Mouse (Mus musculus): Measurements from ENCODE around the gene Thop1. TPM values are rescaled to one million over a fixed set of nuclear protein-coding genes. Genes with fewer than 3 reads are reported as not detected.
A peak's percentile ranks its signal among the peaks of the same experiment; 100 is the strongest.
"Not testable (repeated sequence)": the region's sequence is repeated elsewhere in the genome, so short reads cannot be mapped to it uniquely, and the experiment has no call there.

Gene Thop1
- polyA plus RNA-seq, 1 experiment from 2014 or later, result 56.9 TPM

GRCm38 (mm10) chr10:81036251-81036650, 33.6 kb upstream of the Thop1 start:
- 74% methylated on average over 7 of the region's 7 CpGs for WGBS
- H3K9me3 ChIP-seq, result no peaks in the 10 kb centered on the region
- H3K4me2 ChIP-seq, result no peak overlapping the region
- no peak overlapping the region for H3K9ac ChIP-seq
- H3K36me3 ChIP-seq, result no peaks in the 10 kb centered on the region; the same call in 1 of the 2 replicates
- H3K27me3 ChIP-seq (replicated peaks), result no peaks in the 10 kb centered on the region
- no peaks in the 10 kb centered on the region for H3K4me1 ChIP-seq
- no peak for ATAC-seq (ENCODE audit: insufficient read depth, low FRiP score, low read depth)
- no peak overlapping the region for H3K27ac ChIP-seq
- H3K4me3 ChIP-seq (replicated peaks), result no peak overlapping the region

DNA sequence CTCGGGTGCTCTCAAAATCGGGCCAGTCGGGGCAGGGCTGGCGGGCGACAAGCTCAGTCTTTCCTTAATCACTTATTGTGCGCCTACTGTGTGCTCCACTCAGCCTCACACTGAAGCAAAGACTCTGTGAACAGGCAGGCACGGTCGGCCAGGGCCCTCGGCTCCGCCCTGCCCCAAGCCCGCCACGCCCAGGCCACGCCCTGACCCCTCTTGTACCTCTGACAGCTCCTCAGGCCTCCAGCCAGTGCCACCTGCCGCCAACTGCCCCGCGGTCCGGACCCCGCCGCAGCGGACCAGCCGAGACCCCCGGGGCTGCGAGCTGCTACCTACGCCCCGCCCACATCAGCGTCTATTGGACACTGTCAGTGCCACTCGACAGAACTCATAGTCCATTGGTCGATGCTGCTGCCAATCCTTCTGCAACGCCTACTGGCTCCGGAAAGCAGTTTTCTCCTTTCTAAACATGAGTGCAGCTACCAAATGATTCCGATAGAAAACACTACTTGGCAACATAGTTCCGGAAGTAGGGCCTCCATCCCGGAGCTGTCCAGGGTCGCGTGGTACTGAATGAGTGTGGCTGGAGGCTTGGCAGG, 32.8 kb upstream of the Thop1 start, which contains the start of gene Slc39a3:
Slc39a3 (minus strand) TSS at position 439 of the 593 bp plus-strand sequence.
- H3K4me1 ChIP-seq, result no peaks in the 10 kb centered on the region
- H3K9ac ChIP-seq, result peak within 1 kb of the TSS; percentile 81
- H3K27ac ChIP-seq, result peak within 1 kb of the TSS; percentile 67
- H3K27me3 ChIP-seq (replicated peaks), result no peaks in the 10 kb centered on the region
- ATAC-seq (ENCODE audit: insufficient read depth, low FRiP score, low read depth), result peak; percentile 98
- WGBS, result under 1% methylated on average over 35 of the region's 35 CpGs
- no peaks in the 10 kb centered on the region for H3K9me3 ChIP-seq
- H3K4me3 ChIP-seq (replicated peaks), result peak within 1 kb of the TSS; percentile 96
- H3K4me2 ChIP-seq, result peak within 1 kb of the TSS; percentile 88
- H3K36me3 ChIP-seq, result no peaks in the 10 kb centered on the region

GRCm38 (mm10) chr10:81041458-81042175, 28.2 kb upstream of the Thop1 start:
- Histone ChIP-seq H3K4me1 (no peaks in the 10 kb centered on the region), H3K9me3 (no peaks in the 10 kb centered on the region), H3K27ac (no peak overlapping the region), H3K4me3 (replicated peaks) (no peak overlapping the region), H3K4me2 (no peak overlapping the region), H3K9ac (no peak overlapping the region), H3K27me3 (replicated peaks) (no peaks in the 10 kb centered on the region), H3K36me3 (peaks cover 28% of the 10 kb centered on the region)
- no peak for ATAC-seq (ENCODE audit: insufficient read depth, low FRiP score, low read depth)
- WGBS, result 32% methylated on average over 13 of the region's 13 CpGs

DNA sequence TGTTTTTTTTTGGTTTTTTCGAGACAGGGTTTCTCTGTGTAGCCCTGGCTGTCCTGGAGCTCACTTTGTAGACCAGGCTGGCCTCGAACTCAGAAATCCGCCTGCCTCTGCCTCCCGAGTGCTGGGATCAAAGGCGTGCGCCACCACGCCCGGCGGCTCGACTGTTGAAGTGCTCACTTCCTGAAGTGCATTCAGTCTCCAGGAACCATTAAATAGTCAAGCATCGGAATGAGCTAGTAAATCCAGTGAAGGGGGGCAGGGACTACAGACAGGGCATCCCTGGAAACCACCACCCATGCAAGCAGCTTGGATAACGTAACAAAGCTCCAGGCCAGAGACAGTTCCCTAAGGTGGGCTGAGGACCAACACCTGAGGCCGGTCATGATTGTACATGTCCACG, 24.6 kb upstream of the Thop1 start:
- not testable (repeated sequence) for H3K9me3 ChIP-seq; ATAC-seq (ENCODE audit: insufficient read depth, low FRiP score, low read depth); H3K27me3 ChIP-seq (replicated peaks); H3K27ac ChIP-seq; H3K4me3 ChIP-seq (replicated peaks); H3K4me1 ChIP-seq; H3K9ac ChIP-seq; H3K4me2 ChIP-seq
- peaks cover 65% of the 10 kb centered on the region for H3K36me3 ChIP-seq
- WGBS, result 90% methylated on average over 14 of the region's 14 CpGs

DNA sequence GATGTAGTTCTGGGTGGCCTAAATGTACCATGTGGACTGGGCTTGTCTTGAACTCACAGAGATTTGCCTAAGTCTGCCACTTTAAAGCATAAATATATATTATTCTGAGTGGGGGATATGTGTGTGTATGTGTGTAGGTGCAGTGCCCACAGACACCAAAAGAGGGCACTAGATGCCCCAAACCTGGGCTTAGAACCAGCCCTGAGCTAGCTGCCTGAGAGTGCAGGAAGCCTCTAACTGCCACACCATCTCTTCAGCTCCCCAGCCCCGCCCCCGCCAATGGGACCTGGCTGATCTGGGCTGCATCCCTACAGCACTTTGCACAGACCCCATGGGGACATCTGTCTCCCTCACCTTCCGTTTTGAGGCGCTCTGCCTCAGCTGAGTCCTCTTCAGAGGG, 19.2 kb upstream of the Thop1 start:
- Histone ChIP-seq H3K27ac (no peak overlapping the region), H3K4me2 (no peak overlapping the region), H3K36me3 (peaks cover 64% of the 10 kb centered on the region), H3K9me3 (no peaks in the 10 kb centered on the region), H3K4me3 (replicated peaks) (no peak overlapping the region), H3K9ac (no peak overlapping the region), H3K4me1 (0 out of 2 replicates have a peak, but pooled peaks cover 2% of the 10 kb centered on the region), H3K27me3 (replicated peaks) (no peaks in the 10 kb centered on the region)
- ATAC-seq (ENCODE audit: insufficient read depth, low FRiP score, low read depth), result no peak
- 79% methylated on average over 4 of the region's 4 CpGs for WGBS

- Histone ChIP-seq H3K4me3 (replicated peaks) (no peak overlapping the region), H3K27ac (no peak overlapping the region), H3K4me1 (0 out of 2 replicates have a peak, but pooled peaks cover 2% of the 10 kb centered on the region), H3K4me2 (no peak overlapping the region), H3K36me3 (peaks cover 59% of the 10 kb centered on the region), H3K9ac (no peak overlapping the region), H3K27me3 (replicated peaks) (no peaks in the 10 kb centered on the region), H3K9me3 (no peaks in the 10 kb centered on the region)
- WGBS, result 89% methylated on average over 6 of the region's 6 CpGs
- ATAC-seq (ENCODE audit: insufficient read depth, low FRiP score, low read depth), result no peak
These were observed 18.7 kb upstream of the Thop1 start for GRCm38 (mm10) chr10:81051133-81051532.

- no peak overlapping the region for H3K27ac ChIP-seq
- no peak overlapping the region for H3K4me2 ChIP-seq
- WGBS, result 90% methylated on average over 5 of the region's 5 CpGs
- no peak overlapping the region for H3K4me3 ChIP-seq (replicated peaks)
- no peak overlapping the region for H3K9ac ChIP-seq
- H3K36me3 ChIP-seq, result peaks cover 44% of the 10 kb centered on the region
- ATAC-seq (ENCODE audit: insufficient read depth, low FRiP score, low read depth), result no peak
- H3K9me3 ChIP-seq, result no peaks in the 10 kb centered on the region
- H3K27me3 ChIP-seq (replicated peaks), result no peaks in the 10 kb centered on the region
- H3K4me1 ChIP-seq, result peaks cover 6% of the 10 kb centered on the region
These were observed 17.3 kb upstream of the Thop1 start for GRCm38 (mm10) chr10:81052577-81052976.

GRCm38 (mm10) chr10:81055169-81055568, 14.7 kb upstream of the Thop1 start:
- Histone ChIP-seq H3K27me3 (replicated peaks) (no peaks in the 10 kb centered on the region), H3K4me2 (no peak overlapping the region), H3K4me1 (peaks cover 20% of the 10 kb centered on the region), H3K27ac (no peak overlapping the region), H3K9me3 (no peaks in the 10 kb centered on the region), H3K36me3 (peaks cover 18% of the 10 kb centered on the region), H3K9ac (no peak overlapping the region), H3K4me3 (replicated peaks) (no peak overlapping the region)
- ATAC-seq (ENCODE audit: insufficient read depth, low FRiP score, low read depth), result no peak
- 84% methylated on average over 6 of the region's 6 CpGs for WGBS

DNA sequence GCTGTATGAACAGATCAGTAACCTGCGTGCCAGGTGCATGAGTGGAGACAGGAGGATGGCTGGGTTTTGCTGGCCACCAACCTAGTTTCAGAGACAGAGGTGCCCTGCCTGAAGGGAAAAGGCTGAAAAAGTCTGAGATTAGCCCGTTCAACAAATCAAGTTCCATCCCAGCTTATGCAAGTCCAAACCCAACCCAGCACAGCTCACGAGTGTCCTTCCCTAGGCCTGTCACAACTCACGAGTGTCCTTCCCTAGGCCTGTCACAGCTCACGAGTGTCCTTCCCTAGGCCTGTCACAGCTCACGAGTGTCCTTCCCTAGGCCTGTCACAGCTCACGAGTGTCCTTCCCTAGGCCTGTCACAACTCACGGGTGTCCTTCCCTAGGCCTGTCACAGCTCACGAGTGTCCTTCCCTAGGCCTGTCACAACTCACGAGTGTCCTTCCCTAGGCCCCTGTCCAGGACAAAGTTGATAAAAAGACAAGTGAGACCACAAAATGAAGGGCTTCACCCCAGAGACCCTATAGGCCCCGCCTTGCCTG, 14.0 kb upstream of the Thop1 start:
- H3K4me3 ChIP-seq (replicated peaks); ATAC-seq (ENCODE audit: insufficient read depth, low FRiP score, low read depth); H3K4me2 ChIP-seq; H3K27me3 ChIP-seq (replicated peaks); H3K9me3 ChIP-seq; H3K27ac ChIP-seq; H3K9ac ChIP-seq: not testable (repeated sequence)
- Histone ChIP-seq H3K36me3 (peaks cover 13% of the 10 kb centered on the region), H3K4me1 (peaks cover 20% of the 10 kb centered on the region)
- 85% methylated on average over 11 of the region's 11 CpGs for WGBS

DNA sequence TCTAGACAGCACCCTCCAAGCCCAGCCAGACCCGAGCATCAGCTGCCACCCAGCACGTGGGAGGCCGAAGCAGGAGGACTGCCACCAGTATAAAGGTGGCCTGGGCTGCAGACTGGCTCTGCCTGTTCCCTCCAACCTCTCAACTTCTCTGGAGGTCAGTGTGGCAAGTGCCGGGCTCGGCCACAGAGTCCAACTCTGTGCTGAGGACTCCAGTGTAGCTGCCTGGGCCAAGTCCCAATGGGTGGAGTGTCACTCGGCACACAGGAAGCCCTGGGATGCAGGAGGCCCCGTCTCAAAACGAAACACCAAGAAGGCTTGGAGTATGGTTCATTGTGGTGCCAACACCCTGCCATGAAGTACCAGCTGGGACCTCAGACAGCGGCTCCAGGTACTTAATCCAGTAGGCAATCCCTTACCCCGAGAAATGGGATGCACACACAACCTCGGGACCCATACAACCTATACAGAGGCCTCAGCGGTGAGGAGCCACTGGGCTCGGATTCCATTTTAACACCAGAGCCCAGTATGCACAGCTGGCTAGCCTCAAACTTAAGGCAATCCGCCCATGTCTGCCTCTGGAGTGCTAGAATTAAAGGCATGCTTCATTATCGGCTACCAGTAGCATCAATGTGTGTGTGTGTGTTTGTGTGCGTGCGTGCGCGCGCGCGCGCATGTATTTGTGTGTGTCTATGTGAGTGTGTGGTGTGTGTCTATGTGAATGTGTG, 12.3 kb upstream of the Thop1 start:
- no peak overlapping the region for H3K4me3 ChIP-seq (replicated peaks)
- no peak overlapping the region for H3K4me2 ChIP-seq
- no peak for ATAC-seq (ENCODE audit: insufficient read depth, low FRiP score, low read depth)
- H3K4me1 ChIP-seq, result peaks cover 20% of the 10 kb centered on the region
- no peaks in the 10 kb centered on the region for H3K36me3 ChIP-seq
- no peaks in the 10 kb centered on the region for H3K27me3 ChIP-seq (replicated peaks)
- H3K9ac ChIP-seq, result no peak overlapping the region
- 91% methylated on average over 23 of the region's 23 CpGs for WGBS
- H3K9me3 ChIP-seq, result no peaks in the 10 kb centered on the region
- H3K27ac ChIP-seq, result no peak overlapping the region

GRCm38 (mm10) chr10:81058896-81059295, 10.9 kb upstream of the Thop1 start:
- 80% methylated on average over 6 of the region's 6 CpGs for WGBS
- Histone ChIP-seq H3K36me3 (no peaks in the 10 kb centered on the region), H3K27me3 (replicated peaks) (no peaks in the 10 kb centered on the region), H3K4me1 (peaks cover 20% of the 10 kb centered on the region), H3K4me3 (replicated peaks) (peak overlapping the region; percentile 94), H3K27ac (no peak overlapping the region), H3K9me3 (no peaks in the 10 kb centered on the region), H3K4me2 (peak overlapping the region; percentile 89), H3K9ac (no peak overlapping the region)
- no peak for ATAC-seq (ENCODE audit: insufficient read depth, low FRiP score, low read depth)
